Mouse (Mus musculus) c-Kit-positive CD71-positive TER-119-positive erythroid progenitor cells, embryonic 14.5 days (primary cell): ENCODE data around the gene Relt.
A peak's percentile ranks its signal among the peaks of the same experiment; 100 is the strongest.

Experiments
- DNase-seq: peaks from one replicate; pipeline ENCODE4 v3.0.0-alpha.2; 2013; ENCODE audit warnings: low spot score

Relt gene

DNA sequence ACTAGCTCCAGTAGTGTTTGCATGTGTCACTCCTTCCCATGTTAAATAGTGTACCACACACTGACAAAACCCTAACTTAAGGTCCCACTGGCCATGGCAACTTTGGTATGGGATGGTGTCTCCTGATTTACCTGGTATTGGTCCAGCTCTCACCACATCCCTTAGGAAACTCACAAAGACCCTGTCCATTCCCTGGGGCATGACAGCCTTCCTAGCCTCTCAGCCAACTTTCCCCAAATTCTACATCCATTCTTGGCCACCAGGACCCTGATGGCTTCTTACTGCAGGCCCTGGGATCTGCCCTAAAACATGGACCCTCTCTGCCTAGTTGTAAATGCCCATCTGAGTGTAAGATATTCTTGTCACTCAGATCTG, 18.2 kb downstream of the Relt start:
- no peak for DNase-seq

DNA sequence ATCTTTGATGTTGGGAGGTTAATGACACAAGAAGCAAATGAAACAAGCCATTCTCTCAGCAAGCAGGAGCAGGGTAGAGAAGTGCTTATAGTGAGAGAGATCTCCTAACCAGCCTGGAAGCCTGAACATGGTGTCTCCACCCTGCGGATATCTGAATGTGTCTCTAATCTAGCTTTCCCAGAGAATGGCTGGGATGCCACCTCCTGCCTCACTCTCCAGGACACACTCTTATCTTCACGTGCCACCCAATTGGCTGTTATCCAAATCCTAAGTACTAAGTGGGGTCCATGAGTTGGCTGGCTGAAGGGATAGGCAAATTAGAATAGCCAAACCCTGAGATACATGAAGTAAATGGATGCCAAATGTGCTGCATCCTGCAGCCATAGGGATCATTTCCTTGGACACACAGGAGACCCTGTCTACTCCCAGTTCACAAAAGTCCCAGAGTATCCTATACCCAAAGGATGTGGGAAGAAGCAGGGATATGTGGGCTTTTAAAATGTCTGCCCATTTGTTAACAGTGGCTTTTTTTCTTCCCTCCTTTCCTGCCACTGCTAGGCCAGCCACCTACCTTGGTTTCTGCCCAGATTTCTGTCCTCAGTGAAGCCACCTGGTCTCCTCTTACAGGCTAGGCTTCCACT, 18.7 kb downstream of the Relt start:
- peak; percentile 97 for DNase-seq

DNA sequence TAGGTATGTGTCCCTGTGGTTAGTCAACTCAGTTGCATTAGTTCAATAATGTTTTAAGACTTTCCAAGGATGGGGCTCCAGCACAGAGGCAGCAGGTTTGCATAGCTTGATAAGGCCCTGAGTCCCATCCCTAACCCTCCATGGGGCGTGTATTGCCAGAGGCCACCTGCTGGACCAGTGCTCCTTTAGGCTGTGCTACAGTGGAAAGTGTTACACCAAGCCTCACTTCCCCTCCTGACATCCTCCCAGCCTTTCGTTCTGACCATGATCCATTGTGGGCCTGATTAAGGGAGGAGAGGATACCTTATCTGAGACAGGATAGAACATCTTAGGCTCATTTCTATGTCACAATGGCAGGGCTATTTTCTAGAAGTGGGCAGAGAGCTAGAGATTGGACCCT, 19.4 kb downstream of the Relt start:
- DNase-seq, result peak; percentile 66

DNA sequence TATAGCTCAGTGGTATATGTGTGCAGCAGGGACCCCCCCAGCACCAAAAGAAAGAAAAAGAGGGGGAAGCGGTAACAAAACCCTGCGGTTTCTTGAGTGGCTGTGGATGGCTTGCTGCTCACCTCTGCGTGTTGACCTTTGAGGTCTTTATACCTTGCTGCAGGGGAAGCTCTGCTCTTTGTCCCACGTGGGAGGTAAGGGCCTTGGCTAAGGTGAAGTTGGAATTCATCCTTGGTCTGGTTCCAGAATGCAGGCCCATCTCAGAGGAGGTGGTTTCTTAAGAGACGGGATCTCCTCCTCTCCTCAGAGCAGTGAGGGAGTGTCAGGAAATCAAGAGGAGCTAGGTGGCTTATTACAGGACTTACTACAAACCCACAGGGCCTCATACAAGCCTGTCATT, 21.1 kb downstream of the Relt start:
- DNase-seq, result no peak

DNA sequence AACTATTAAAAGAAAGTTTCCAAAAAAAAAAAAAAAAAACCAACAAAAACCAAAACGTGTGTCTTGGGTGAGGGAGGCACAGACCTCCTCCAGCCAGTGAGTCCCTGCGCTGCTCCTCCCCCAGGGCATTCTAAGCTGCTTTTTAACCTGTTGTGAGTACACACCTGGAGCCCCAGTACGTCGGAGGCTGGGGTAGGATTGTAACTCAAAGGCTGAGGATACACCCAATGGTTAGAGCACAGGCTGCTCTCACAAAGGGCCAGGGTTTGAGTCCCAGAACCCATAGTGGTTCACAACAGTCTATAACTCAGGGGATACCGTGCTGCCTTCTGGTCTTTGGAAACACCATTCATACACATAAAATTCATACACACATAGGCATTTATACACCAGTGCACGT, 21.6 kb downstream of the Relt start:
- DNase-seq, result no peak

DNA sequence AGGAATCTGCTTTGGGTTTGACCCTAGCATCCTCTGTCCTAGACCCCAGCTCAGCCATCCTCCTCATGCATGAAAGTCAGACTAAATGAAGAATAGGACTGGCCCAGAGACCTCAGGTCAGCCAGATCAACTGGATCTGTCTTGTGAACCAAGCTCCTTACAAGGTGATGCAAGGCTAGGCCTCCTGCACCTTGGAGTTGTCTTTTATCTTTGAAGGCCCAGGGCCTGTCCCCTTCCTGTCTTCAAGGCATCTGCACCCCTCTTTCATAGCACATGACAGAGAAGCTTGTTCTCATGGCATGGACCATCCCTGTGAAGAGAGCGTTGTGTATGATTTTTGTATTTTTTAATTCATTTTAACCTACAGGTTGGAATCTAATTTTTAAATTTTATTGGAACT, 22.3 kb downstream of the Relt start:
- no peak for DNase-seq

DNA sequence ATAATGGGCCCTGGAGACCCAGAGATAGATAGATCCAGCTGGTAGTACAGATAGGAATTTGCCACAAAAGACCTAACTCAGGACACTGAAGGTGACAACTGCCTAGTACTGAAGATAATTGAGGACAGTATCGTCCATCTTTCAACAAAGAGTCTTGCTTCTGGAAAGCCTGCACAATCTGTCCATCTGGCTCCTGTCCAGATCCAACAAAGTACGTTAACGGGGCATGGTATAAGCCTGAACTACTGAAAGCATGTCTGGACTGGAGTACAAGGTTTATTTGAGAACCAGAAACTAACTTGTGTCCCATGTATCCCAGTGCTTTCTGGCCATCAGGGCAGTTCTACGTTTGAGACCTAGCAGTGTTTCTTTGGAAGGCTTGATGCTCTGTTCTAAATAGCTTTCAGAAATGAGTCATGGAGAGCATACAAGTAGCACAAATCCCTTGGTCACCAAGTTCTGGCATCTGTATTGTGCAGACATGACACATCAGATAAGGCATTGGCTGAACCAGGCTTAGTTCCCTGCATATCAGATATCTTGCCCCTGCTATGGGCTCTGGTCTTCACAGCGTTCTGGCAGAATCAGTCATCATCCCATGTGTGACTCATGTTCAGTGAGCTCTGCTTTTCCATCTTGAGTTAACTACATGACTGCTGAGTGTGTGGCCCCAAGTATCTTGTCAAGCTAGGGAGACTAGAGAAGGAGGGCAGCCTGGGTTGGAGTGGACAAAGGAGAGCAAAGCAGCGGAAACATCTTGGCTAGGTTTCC, 23.4 kb downstream of the Relt start:
- no peak for DNase-seq

DNA sequence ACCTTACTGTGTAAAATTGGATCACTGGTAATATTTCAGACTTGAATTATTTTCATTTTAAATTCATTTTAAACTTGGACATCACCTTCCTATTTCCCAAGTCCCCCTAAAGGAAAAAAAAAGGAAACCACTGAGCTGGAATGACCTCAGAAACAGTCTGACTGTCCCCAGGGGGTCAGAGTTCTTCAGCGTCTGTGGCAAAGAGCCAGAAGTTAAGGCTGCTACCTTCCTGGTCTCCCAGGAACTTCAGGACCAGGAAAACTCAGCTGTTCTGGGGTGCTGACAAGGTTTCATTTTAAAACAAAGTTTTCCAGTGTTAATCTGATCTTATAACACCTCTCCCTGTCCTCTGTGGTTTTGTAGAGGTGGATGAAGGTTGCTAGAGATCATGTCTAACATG, 25.5 kb downstream of the Relt start:
- no peak for DNase-seq

DNA sequence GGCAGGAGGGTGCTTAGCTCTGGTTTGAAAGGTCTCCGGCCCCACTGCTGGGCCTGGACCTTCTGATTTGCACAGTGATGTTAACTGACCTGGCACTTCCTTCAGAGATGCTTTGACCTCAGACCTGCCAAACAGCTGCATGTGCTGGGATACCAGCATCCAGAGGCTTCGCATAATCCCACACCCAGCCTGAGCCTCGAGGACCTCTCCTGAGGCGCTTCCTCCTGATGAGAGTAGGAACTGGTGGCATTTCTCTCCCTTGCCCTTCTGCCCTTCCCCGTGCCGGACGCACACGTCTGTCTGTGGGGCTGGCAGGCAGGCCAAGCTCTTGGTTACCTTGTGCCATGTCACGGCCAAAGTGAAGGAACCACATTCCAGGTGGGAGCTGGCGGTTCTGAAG, 26.6 kb downstream of the Relt start:
- no peak for DNase-seq

DNA sequence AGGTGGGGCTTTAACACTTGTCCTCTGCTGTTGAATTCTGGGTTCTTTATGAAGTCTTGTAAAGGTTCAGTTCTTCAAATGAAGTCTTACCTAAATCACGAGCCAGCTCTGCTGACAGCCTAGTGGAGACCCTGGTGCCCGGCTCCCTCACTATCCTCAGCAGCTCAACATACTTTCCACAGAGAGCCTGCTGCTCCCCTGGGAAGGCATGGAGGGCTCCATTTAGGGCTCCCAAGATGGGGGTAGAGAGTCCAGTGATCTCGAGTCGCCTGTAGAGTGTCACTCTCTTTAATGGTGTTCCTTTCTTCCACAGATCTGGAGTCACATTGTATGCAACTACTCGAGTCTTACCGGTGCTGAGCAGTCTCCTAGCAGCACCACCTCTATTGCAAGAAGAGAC, 27.5 kb downstream of the Relt start:
- no peak for DNase-seq

DNA sequence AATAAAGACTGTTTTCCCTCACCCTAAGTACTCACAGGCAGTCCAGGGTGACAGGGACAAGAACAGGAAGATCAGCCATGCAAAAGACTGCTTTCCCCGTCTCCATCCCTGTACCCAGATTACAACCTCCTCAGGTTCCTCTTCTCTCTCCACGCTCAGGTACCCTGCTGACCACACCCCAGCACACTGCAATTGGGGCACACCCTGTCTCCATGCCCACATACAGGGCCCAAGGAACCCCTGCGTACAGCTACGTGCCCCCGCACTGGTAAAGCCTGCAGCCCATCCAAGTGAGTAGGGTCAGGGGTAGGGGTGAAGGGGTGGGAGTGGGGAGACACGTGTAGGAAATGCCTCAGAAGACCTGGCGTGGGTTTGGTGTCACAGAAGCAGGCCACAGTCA, 28.1 kb downstream of the Relt start:
- DNase-seq, result no peak

DNA sequence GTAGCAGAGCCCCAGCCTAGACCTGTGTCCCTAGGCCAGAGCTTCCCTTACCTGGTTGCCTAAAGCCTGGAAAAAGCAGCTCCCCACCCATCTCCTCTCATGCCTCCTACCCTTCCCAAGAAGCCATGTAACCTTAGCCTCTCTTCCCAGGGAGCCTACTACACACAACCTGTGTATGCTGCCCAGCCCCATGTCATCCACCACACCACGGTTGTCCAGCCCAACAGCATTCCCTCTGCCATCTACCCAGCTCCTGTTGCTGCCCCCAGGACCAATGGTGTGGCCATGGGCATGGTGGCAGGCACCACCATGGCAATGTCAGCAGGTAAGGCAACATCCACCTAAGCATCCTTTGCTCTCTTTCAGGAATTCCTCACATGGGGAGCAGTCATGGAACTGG, 29.4 kb downstream of the Relt start:
- no peak for DNase-seq

DNA sequence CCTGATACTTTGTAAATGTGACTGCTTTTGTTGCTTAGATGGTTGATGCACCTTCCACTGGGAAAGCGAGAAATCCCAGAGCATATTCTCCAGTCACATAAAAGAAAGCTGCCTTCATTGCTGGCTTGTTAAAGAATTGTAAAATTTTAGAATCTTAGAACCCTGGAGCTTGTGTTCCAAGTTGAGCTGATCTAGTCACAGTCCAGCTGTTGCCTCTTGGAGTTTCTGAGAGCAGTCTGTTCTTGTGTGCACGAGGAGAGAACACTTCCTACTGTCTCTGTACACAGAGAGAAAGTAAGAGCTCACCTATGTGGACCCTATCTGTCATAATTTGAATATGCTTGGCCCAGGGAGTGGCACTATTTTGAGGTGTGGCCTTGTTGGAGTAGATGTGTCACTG, 34.7 kb downstream of the Relt start:
- DNase-seq, result no peak

DNA sequence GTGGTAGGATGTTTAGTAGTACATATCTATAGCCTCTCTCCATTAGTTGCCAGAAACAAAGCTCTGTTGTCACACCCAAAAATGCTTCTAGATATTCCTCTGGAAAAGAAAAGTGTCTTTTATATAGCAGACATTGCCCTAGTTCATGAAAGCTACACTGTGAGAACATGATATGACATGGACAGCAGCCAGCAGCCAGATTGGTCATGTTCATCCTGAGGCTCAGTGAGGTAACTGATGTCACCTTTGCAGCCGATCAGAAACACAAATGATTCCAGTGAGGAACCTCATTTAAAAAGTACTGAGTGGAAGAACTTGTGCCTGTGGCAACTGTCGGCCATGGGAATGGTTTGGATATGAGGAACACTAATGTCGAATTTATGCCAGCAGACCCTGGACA, 38.6 kb downstream of the Relt start:
- DNase-seq, result no peak

DNA sequence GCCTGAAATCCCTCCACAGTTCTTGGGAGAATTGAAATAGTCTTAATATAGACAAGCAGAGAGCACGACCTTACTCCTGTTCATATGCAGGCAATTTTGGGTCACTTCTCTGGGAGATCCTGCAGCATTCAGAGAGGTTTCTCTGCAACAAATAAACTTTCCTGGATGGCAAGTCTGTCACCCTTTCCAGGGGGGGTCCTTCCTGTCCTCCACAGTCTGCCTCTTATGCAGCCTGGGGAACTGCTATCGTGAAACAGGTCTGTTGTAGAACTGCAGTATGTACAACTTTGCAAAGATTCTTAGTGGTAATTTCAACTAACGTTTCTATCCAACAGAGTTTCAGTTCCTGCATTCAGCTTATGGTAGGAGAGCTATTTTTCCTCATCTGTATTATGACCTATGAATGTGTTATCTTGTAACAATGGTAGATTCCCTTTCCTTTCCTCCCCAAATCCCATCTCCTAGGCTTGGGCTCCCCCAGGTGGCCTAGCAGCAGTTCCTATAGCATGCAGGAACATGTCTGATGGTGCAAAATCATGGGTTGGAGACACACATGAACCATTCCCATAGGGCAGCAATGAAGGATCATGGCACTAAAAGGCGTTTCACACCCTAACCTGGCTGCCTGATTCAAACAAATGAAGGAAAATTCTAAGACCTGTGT, 44.7 kb downstream of the Relt start:
- no peak for DNase-seq

DNA sequence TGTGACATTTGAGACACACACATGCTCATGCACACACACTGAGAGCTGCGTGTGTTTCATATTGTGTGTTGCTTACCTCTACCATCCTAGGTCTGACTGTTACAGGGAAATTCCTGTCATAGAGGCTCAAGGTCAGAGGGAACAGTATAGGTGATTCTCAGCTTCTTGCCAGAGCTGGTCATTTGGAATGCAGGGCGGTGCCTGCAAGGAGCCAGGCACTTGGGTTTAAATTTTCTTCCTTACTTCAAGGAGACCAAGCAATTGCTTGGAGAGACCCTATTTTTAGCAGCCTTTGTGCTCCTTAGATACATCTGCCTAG, 45.8 kb downstream of the Relt start:
- no peak for DNase-seq

DNA sequence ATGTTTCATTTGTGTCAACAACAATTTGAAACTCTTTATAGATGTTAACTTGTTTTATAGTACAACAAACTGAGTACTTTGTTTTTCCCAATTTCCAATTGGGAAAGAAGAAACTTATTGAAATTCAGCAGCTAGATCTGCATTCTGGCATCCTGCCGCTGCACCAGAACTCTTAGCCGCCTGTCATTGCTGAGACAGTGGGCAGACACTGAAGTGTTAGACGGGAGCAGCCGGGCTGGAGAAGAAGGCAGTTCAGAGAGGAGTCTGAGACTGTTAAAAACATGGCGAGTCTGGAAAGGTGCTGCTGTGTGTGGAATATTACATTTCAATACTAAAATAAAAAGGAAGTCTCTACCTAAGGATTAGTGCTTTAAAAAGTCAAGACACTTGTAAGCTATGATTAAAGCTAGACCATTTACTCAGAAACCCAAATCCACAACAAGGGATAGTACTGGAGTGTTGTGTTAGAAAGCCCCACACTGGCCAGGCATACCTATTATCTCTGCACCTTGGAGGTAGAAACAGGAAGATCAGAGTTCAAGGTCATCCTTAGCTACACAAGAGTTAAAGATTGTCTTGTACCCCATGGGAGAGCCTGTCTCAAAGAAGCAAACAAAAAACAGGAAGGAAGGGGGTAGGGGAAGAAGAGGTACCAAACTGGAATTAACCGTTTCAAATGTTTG, 46.3 kb downstream of the Relt start:
- no peak for DNase-seq

DNA sequence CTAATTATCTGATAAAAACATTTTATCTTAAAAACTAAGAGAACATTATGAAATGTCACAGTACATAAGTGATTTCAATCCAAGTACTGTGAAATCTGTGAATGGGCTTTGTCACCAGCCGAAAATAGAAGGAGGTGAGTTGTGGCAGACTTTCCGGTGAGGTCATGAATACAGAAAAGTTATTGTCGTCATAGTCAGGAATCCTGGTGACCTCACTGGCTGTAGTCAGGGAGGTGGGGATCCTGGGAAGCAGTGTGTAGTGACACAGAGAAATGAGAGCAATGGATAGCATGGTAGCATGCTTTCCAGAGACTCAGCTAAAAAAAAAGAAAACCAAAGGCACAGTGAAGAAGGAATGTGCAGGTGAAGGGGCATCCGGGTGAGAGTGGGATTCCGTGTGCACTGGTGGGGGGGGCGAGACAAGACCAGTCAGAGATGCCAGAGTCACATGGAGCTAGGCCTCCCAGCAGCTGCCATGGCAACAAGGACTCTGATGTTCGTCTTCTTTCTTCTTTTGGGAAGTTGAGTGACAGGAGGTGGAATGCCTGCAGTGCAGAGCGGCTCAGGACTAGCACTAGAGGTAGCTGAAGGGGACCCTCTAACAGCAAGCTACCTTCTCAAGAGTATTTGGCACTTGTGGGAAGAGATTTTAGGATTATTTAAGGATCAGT, 47.2 kb downstream of the Relt start:
- no peak for DNase-seq

DNA sequence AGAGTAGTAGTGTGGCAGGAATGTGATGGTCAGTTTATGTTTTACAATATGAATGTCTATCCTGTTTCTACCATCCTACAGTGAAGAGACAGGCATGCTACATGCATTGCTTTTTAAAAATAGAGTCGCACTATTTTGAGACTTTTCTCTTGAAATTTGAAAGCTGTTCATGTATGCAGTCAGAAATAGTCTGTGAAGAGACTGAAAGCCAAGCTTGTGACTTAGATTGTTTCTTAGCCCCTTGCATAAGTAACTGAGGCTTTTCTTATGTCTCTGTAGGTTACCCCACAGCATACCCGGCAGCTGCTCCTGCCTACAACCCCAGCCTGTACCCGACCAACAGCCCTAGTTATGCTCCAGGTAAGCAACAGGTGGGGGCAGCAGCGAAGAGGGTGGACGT, 50.6 kb downstream of the Relt start:
- DNase-seq, result no peak

DNA sequence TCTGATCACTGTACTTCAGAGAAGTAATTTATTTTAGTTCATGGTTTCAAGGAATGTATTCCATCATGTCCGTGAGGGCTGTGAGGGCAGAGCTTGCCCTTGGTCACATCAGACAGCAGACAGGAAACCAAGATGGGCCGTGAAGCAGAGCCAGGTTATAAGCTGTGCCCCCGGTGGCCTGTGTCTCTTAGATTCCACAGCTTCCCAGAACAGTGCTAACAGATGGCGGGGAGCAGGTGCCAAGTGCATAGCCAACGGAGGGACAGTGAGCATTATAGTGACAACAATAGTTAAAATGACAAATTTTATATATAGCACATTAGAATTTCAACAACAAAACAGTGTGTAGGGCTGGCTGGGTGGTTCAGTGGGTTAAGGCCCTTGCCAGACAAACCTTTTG, 51.3 kb downstream of the Relt start:
- no peak for DNase-seq

DNA sequence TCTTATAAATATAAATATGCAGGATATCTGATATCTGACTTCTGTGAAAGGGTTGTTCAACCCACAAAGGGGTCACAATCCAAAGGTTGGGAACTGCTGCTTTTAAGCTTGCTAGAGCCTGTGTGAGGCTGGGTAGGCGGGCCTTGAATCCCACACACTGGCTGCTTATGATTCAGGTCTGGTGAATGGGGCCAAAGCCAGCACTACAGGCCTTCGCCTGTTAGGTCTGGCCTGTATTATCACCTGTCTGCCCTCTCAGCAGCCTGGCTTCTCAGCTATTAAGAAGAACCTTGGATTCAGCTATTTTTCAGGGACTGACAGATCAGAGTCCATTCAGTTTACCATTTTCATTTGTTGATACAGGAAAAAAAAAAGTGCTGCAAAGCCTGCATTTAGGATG, 57.9 kb downstream of the Relt start:
- no peak for DNase-seq

DNA sequence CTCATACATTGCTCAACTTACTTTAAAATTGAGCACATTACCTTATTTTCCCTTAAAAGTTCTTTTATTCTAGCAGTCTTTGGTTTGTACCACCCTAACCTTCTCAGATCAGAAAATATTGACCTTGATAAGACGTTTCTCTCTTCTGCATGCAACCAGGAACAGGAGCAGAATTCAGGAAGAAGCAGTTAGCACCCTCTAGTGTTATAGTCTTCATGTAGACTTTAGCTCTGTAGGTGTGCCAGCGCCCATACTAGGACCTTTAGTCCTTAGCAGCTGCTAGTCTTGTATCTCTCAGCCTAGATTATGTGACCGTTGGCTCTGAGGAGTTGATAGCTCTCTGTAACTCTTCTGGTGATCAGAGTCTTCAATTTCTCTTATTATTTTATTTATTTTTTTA, 64.4 kb downstream of the Relt start:
- DNase-seq, result no peak
